Mouse (Mus musculus) liver, postnatal 0 days (tissue): ENCODE measurements around the gene Lcp1. TPM values are rescaled to one million over a fixed set of nuclear protein-coding genes. Genes with fewer than 3 reads are reported as not detected.

ENCODE experiments used
- ATAC-seq: fragments of 200-750 bp; cut with Nextera tagmentation; 2 replicates; pipeline ENCODE4 v1.8.0; 2017; ENCODE audit warnings: mild to moderate bottlenecking, moderate library complexity
- DNase-seq: peaks from one replicate; pipeline ENCODE4 v3.0.0-alpha.2; 2016
- H3K27ac ChIP-seq: fragments of 300-500 bp; sonication (generic); 2 replicates; pipeline ENCODE4 v1.5.1; 2014; ENCODE audit warnings: antibody characterized with exemption, moderate library complexity, mild to moderate bottlenecking, low read depth
- H3K27me3 ChIP-seq: fragments of 300-500 bp; sonication (generic); 2 replicates; pipeline ENCODE4 v1.6.1; 2014; ENCODE audit warnings: low read length, control low read depth, mixed read lengths; ENCODE audit not compliant: insufficient read depth
- H3K36me3 ChIP-seq: fragments of 300-500 bp; sonication (generic); replicated peaks from 2 replicates; pipeline ENCODE4 v1.6.1; 2014; ENCODE audit warnings: mild to moderate bottlenecking, control low read depth, low read length, moderate library complexity, mixed read lengths; ENCODE audit not compliant: insufficient read depth
- H3K4me1 ChIP-seq: fragments of 300-500 bp; sonication (generic); 2 replicates; pipeline ENCODE4 v1.6.1; 2014; ENCODE audit warnings: antibody characterized with exemption, mild to moderate bottlenecking, control low read depth; ENCODE audit not compliant: insufficient read depth
- H3K4me2 ChIP-seq: fragments of 300-500 bp; sonication (generic); 2 replicates; pipeline ENCODE4 v1.6.1; 2014; ENCODE audit warnings: low read depth, mild to moderate bottlenecking, low read length, moderate library complexity, mixed read lengths
- H3K4me3 ChIP-seq: fragments of 300-500 bp; sonication (generic); 2 replicates; pipeline ENCODE4 v1.5.1; 2014; ENCODE audit warnings: low read depth, low read length
- H3K9ac ChIP-seq: fragments of 300-500 bp; sonication (generic); replicated peaks from 2 replicates; pipeline ENCODE4 v1.6.1; 2014; ENCODE audit warnings: mild to moderate bottlenecking, moderate library complexity
- H3K9me3 ChIP-seq: fragments of 300-500 bp; sonication (generic); 2 replicates; pipeline ENCODE4 v1.6.1; 2016; ENCODE audit warnings: mild to moderate bottlenecking, control low read depth, low read length, mixed read lengths
- CTCF ChIP-seq: sonication (generic); IDR thresholded peaks from 2 replicates; pipeline ENCODE4 v1.5.1; 2016; ENCODE audit warnings: antibody characterized with exemption, low read depth
- EP300 ChIP-seq: IDR thresholded peaks from 2 replicates; pipeline ENCODE4 v1.6.1; 2016; ENCODE audit warnings: antibody characterized with exemption, low read depth, mild to moderate bottlenecking
- WGBS: fragments of 180-500 bp; shearing (Covaris S2); extraction: QIAGEN DNeasy Blood & Tissue Kit; methylation state at CpG from one replicate; pipeline ENCODE4 v1.1.7; 2014; ENCODE audit not compliant: insufficient replicate concordance; 5-methylcytosine and 5-hydroxymethylcytosine counted together
- polyA plus RNA-seq: library from polyadenylated mRNA; unstranded; fragments of >200 nt; fragmentation: Nextera tagmentation; extraction: Ambion mirVana; gene quantifications from 2 replicates; pipeline ENCODE4 v1.2.1, GENCODE M21; 2015

Gene Lcp1
- 39.4 and 45.5 TPM in 2 replicates for polyA plus RNA-seq

DNA sequence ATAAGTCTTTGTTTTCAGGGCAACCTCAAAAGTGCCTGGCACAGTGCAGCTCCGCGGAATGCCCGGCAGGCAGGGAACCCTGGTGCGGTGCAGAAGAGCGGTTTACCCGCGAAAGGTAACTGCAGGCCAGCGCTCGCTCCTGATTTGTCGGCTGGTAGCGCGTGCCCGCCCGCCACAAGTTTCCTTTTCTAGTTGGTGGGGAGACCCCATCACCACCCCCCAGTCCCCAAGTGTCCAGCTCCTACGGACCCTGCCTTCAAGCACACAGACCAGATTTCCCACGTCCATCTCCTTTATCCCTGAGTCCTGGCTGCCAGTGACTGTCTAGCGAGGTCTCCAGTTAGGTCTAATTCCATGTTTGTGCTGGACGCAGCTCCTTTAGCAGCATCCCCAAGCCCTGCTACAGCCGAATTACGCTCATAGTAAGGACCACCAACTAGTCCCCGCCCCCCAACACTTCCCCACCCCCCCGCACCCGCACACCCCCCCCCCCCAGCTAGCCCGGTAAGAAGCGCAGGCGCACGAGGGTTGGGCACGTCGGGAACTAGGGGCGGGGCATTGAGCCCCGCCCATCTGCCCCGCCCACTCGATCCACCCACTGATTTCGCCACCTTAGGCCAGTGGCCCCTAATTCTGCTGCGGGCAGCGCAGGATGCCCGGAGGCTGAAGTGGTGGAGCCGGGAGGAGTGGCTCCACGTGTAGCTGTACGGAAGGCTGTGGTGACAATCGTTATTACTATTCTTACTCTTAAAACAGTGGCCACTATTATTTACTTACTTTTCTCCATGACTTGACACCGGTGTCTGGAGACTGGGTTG, at the start of gene Lcp1, which contains the start of gene Lrrc63:
Lcp1 (plus strand) TSS at position 601 of the 818 bp plus-strand sequence.
Lrrc63 (minus strand) TSS at position 381 of the 818 bp plus-strand sequence.
- Histone ChIP-seq H3K4me3 (peak within 1 kb of the TSS; percentile 60), H3K27me3 (no peaks in the 10 kb centered on the region), H3K27ac (peak within 1 kb of the TSS; percentile 13), H3K9ac (peak within 1 kb of the TSS; percentile 55), H3K4me2 (peak within 1 kb of the TSS; percentile 84), H3K36me3 (no peaks in the 10 kb centered on the region), H3K9me3 (no peaks in the 10 kb centered on the region), H3K4me1 (peaks cover 9% of the 10 kb centered on the region)
- ATAC-seq (peak; percentile 96), DNase-seq (peak; percentile 94)
- TF ChIP-seq CTCF (no peak), EP300 (no peak)
- WGBS = under 1% methylated on average over 40 of the region's 42 CpGs

DNA sequence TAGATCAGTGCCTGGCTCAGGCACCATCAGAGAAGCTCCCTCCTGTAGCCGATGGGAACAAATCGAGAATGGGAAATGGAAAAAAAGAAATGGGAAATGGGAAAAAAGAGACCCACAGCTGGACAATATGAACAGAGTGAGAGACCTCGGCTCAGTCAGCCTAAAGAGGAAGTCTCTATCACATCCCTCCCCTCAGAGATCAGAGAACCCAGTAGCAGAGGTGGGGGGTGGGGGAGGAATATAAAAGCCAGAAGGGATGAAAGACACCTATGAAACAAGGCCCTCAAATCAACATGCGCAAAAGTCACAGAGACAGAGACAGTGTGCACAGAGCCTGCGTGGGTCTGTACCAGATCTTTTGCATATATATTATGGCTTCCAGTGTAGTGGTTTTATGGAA, 27.9 kb upstream of the Lcp1 start:
- DNase-seq (no peak), ATAC-seq (no peak)

DNA sequence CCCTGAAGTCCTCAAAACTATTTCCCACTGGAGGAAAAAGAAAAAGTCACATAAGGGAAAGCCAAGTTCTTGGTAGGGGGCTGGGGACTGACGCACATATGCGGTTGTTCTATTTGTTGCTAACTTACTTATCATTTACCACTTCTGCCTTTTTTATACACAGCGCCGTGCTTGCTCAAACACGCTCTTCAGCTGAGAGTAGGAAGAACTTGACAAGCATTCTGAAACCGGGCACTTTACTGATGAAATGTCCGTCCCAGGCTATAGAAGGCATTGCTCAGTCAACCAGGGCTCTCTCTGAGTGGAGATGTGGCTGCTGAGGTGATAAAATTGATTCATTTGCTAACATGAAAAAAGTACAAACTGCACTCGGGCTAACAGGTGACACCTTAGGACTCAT, 9.2 kb upstream of the Lcp1 start:
- no peak for TF ChIP-seq CTCF
- TF ChIP-seq EP300 = no peak
- Histone ChIP-seq H3K27ac (no peak overlapping the region), H3K9me3 (no peaks in the 10 kb centered on the region), H3K4me1 (no peaks in the 10 kb centered on the region), H3K4me2 (no peak overlapping the region), H3K36me3 (no peaks in the 10 kb centered on the region), H3K27me3 (no peaks in the 10 kb centered on the region), H3K4me3 (no peak overlapping the region), H3K9ac (no peak overlapping the region)
- 50% methylated on average over 8 of the region's 8 CpGs for WGBS
- DNase-seq = no peak
- ATAC-seq = no peak

More for the DNA sequence above, 27.9 kb upstream of the Lcp1 start:
- H3K9ac ChIP-seq = no peak overlapping the region
- H3K27me3 ChIP-seq = no peaks in the 10 kb centered on the region
- H3K9me3 ChIP-seq = no peaks in the 10 kb centered on the region
- 70% methylated on average over 5 of the region's 5 CpGs for WGBS
- H3K4me2 ChIP-seq = no peak overlapping the region
- TF ChIP-seq CTCF (no peak), EP300 (no peak)
- no peak overlapping the region for H3K27ac ChIP-seq
- H3K36me3 ChIP-seq = no peaks in the 10 kb centered on the region
- H3K4me3 ChIP-seq = no peak overlapping the region
- no peaks in the 10 kb centered on the region for H3K4me1 ChIP-seq

DNA sequence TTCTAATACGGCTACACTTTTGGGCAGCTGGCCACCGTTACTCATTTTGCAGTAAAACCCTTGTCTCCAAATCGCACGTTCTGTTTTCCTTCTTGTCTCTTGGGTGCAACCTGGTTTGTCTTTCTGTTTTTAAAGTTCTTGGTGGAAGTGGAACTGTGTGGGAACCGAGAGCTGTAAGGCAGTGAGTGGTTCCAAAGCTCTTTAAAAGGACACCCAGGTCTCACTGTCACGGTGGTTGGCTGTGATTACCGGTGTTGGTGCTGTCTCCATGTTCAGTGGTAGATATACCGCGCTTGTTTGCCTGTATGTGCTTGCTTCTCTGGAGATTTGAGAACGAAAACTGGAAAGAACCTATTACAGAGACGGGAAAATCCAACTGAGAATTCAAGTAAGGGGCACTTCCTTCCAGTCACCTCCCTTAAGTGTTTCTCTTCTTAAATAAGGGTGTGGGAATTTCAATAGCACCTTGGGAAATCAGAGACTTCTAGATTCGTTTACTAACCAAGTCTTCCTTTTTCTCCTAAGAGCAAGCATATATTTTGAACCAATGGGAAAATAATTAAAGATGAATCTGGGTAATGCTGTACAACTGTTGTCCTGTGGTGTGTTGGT, 529 bp downstream of the Lcp1 start:
- TF ChIP-seq CTCF = no peak
- no peak for TF ChIP-seq EP300
- Histone ChIP-seq H3K9ac (peak overlapping the region; percentile 11), H3K4me1 (peaks cover 11% of the 10 kb centered on the region), H3K27ac (peak overlapping the region; percentile 7), H3K36me3 (no peaks in the 10 kb centered on the region), H3K4me2 (peak overlapping the region; percentile 84), H3K4me3 (peak overlapping the region; percentile 60), H3K27me3 (no peaks in the 10 kb centered on the region), H3K9me3 (no peaks in the 10 kb centered on the region)
- WGBS = 4% methylated on average over 12 of the region's 12 CpGs
- ATAC-seq = peak; percentile 61
- DNase-seq = no peak

DNA sequence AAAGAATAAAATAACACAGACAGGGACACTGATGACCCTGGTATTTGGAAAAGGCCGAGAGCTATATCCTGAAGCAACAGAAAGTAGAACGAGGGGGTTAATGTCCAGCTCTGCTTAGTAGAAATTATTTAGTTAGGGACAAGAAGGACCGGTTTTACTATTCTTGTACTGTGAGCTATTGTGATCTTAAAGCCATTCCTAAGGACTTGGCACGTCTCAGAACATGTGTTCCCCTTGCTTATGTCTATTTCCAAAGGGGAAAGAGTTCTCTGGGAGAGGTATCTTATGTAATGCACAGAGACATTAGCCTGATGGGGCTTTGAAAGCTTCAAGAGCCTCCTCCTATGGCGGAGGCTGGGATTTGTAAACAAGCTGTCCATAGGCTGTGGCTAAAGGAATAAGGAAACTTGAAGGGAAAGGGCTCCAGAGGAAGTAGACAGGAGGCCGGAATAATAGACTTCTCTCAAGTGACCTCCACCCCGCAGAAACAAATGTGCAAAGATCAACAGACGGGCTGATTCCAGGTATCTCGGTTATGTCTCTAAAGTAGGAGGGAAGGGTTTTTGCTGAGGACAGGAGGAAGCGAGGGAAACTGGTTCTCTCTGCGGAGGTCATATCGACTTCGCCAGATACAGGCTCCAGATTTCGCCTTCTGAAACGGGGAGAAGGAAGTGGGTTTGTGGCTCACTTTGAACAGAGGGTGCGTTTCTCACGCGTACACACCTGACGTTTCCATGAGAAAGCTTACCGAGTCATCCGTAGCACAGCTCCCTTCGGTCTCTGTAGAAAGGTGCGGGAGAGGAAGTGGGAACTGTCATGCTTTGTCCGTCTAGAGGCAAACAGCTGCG, 5.4 kb downstream of the Lcp1 start:
- H3K27ac ChIP-seq = peak overlapping the region; percentile 26; the same call in 1 of the 2 replicates
- ATAC-seq (no peak), DNase-seq (no peak)
- H3K4me3 ChIP-seq = peak overlapping the region; percentile 26
- no peak overlapping the region for H3K9ac ChIP-seq
- peaks cover 34% of the 10 kb centered on the region for H3K4me1 ChIP-seq
- H3K9me3 ChIP-seq = no peaks in the 10 kb centered on the region
- H3K4me2 ChIP-seq = peak overlapping the region; percentile 56
- TF ChIP-seq CTCF (no peak), EP300 (no peak)
- no peaks in the 10 kb centered on the region for H3K27me3 ChIP-seq
- H3K36me3 ChIP-seq = no peaks in the 10 kb centered on the region
- 33% methylated on average over 25 of the region's 25 CpGs for WGBS
